Mouse (Mus musculus) brain, embryonic 14.5 days (tissue): Measurements from ENCODE around the gene Smarca2. TPM values are rescaled to one million over a fixed set of nuclear protein-coding genes. Genes with fewer than 3 reads are reported as not detected.
A peak's percentile ranks its signal among the peaks of the same experiment; 100 is the strongest.

Experiments used
- DNase-seq: peaks from one replicate; pipeline ENCODE4 v3.0.0-alpha.2; 2011; ENCODE audit warnings: low read depth
- CTCF ChIP-seq: fragments of 200-500 bp; IDR thresholded peaks from 2 replicates; pipeline ENCODE4 v1.5.1; 2012; ENCODE audit warnings: inconsistent platforms, mild to moderate bottlenecking, moderate library complexity, borderline replicate concordance; ENCODE audit not compliant: insufficient read depth, insufficient read length; ENCODE audit errors: extremely low read depth
- POLR2A ChIP-seq: fragments of 200-500 bp; IDR thresholded peaks from 2 replicates; pipeline ENCODE4 v1.6.1; 2012; ENCODE audit warnings: mild to moderate bottlenecking, inconsistent platforms, borderline replicate concordance; ENCODE audit not compliant: poor library complexity, insufficient read depth, insufficient read length, severe bottlenecking; ENCODE audit errors: extremely low read depth
- polyA plus RNA-seq: library from polyadenylated mRNA; depleted of rRNA; stranded (reverse); fragments of >200 nt; gene quantifications from 2 replicates; pipeline ENCODE4 v1.2.3, GENCODE M21; 2012

Smarca2 gene
- polyA plus RNA-seq, 1 experiment = 100 TPM

DNA sequence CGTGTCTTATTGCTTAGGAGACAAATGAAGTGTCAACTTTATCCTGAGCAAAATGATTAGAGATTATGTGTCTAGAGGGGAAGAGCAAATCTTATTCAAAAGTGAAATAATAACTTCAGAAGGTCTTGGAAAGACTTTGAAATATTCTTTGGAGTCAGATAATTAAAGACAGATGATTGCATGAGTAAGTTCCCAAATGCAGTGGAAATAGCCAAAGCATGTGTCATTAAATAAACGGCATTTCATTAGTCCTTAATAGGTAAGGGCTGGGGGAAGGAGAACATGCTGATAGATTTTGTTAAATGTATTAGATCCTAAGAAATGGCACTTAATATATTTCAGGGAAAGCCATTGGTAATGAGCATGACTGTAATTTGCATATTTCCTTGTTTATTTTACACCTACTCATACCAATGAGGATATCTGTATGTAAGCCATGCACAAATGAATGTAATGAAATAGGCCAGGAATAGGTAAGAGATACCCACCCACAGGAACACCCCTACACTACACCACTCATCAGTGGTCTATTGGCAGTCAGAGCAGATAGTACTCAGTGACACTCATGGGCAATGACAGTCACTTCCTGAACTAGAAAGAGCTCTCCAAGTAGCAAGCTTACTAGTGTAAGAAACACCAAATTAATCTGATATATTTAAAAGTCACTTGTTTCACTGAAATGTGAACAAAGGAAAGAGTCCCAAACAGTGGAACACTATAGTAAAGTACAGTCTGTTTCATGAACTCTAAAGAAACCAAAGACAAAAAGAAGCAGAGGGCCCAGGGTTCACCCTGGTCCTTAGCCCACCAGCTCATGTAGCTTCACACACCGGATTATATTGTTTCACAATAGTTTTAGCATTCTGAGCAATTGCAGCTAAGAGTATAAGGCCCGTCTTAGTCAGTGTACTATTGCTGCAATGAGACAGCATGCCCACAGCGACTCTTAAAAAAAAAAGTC is 185.8 kb downstream of the Smarca2 start:
- no peak for TF ChIP-seq CTCF
- no peak for TF ChIP-seq POLR2A
- no peak for DNase-seq

DNA sequence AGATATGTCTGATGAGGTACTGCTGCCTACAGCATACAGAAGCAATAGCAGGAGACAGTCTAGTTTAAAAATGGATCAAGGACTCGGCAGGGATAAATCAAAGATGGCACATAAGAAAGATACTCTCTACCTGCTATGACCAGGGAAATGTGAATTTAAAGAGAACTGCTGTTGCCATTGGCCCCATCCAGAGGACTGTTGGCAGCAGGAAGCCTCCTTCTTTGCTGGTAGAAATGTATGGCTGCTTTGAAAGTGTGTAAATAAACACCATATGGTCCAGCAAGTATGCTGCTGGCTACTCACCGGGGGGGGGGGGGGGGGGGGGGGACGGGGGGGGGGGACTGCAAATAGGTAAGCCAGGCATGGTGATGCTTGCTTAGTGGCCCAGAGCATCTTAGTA is 189.5 kb downstream of the Smarca2 start:
- TF ChIP-seq POLR2A (no peak), CTCF (no peak)
- DNase-seq = peak; percentile 45

DNA sequence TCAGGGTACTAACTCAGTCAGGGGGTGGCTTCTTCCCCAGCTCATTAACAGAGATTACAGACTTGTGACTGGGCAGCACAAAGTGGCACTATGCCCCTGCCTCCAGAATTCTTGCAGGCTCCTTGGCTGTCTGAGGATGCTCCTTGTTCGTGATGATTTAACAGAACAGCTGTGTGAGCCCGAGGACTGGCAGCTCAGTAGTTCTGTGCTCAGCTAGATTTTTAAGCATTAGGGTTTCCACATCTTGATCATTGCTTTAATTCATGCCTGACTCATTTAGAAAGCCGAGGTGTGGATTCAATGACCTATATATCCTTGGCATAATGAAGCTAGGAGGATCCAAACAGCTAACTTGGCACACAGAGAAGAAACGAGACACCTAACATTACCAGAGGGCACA is 191.2 kb downstream of the Smarca2 start:
- TF ChIP-seq CTCF (no peak), POLR2A (no peak)
- DNase-seq = peak; percentile 31

DNA sequence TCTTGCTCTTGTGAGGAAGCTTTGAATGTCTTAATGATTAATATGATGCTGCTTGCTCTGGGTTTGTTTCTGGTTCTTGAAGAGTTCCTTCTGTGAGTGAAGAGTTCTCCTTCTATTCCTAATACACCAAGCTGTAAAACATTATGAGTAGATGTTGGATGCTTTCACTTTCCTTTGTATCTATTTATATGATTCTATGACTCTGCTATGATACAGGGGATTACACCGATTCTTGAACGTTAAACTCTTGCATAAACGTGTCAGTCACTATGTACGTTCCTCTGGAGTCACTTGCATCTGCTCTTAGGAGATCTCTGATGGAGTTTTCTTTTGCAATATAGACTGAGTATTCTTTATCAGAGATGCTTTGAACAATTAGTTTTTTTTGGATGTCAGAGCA is 199.6 kb downstream of the Smarca2 start:
- DNase-seq = no peak
- no peak for TF ChIP-seq POLR2A
- no peak for TF ChIP-seq CTCF

DNA sequence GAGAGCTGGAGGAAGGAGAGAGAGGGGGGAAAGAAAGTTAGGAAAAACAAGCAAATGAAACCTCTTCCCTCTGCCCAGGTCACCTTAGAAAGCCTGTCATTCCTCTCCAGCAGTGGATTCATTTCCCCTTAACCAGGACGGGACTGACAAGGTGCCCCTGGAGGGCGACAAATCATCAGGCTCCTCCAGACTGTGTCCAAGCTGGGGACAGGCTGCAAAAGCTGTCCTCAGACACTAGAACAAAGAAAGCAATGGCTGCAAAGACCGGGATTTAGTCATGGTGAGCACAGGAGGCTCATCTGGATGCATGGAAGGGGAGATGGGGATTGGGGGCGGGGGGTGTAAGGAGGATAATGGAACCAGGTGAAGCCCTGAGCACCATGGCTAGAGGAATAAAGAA is 209.8 kb downstream of the Smarca2 start:
- peak; percentile 75 for DNase-seq
- peak; percentile 49; the same call in 1 of the 2 replicates for TF ChIP-seq CTCF
- no peak for TF ChIP-seq POLR2A

DNA sequence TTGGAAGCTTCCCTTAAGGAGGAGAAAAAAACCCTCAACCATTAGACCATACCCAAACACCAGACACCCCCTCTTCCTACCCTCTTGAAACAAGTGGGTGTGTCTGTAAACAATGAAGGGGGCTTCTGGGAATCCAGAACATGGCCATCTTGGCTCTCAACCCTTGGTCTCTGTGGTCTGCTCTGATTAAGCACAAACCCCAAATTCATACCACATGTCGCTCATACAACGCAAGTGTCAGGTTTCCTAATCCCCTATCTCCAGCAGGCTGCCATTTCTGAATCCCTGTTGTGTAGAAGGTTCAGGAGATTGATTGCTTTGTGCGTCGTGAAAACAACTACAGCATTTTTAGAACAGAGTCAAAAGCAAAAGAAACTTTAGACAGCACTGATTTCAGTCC is 213.1 kb downstream of the Smarca2 start:
- DNase-seq = no peak
- TF ChIP-seq POLR2A = no peak
- TF ChIP-seq CTCF = no peak
